Mouse (Mus musculus) limb, embryonic 10.5 days (tissue): Measurements from ENCODE around the gene Spdef. TPM values are rescaled to one million over a fixed set of nuclear protein-coding genes. Genes with fewer than 3 reads are reported as not detected.
A peak's percentile ranks its signal among the peaks of the same experiment; 100 is the strongest.

ENCODE experiments used
- DNase-seq: peaks from one replicate; pipeline ENCODE4 v3.0.0-alpha.2; 2017; ENCODE audit warnings: low spot score
- H3K27ac ChIP-seq: fragments of 300-500 bp; sonication (generic); 2 replicates; pipeline ENCODE4 v1.5.1; 2016; ENCODE audit warnings: mild to moderate bottlenecking
- H3K27me3 ChIP-seq: fragments of 300-500 bp; sonication (generic); 2 replicates; pipeline ENCODE4 v1.6.1; 2016; ENCODE audit warnings: low read depth, mild to moderate bottlenecking; ENCODE audit not compliant: poor library complexity, severe bottlenecking
- H3K36me3 ChIP-seq: fragments of 300-500 bp; sonication (generic); 2 replicates; pipeline ENCODE4 v1.6.1; 2016; ENCODE audit warnings: mild to moderate bottlenecking, moderate library complexity
- H3K4me1 ChIP-seq: fragments of 300-500 bp; sonication (generic); 2 replicates; pipeline ENCODE4 v1.6.1; 2016
- H3K4me3 ChIP-seq: fragments of 300-500 bp; sonication (generic); 2 replicates; pipeline ENCODE4 v1.5.1; 2016; ENCODE audit warnings: mild to moderate bottlenecking, moderate library complexity
- H3K9me3 ChIP-seq: fragments of 300-500 bp; sonication (generic); replicated peaks from 2 replicates; pipeline ENCODE4 v1.6.1; 2016; ENCODE audit warnings: mild to moderate bottlenecking
- WGBS: fragments of 180-500 bp; shearing (Covaris S2); methylation state at CpG from one replicate; pipeline ENCODE4 v1.1.7; 2016; 5-methylcytosine and 5-hydroxymethylcytosine counted together
- polyA plus RNA-seq: library from polyadenylated mRNA; unstranded; fragments of >200 nt; fragmentation: Nextera tagmentation; extraction: Ambion mirVana; gene quantifications from 2 replicates; pipeline ENCODE4 v1.2.1, GENCODE M21; 2016

Spdef gene
- polyA plus RNA-seq, 1 experiment from 2014 or later, result 0.26 TPM

DNA sequence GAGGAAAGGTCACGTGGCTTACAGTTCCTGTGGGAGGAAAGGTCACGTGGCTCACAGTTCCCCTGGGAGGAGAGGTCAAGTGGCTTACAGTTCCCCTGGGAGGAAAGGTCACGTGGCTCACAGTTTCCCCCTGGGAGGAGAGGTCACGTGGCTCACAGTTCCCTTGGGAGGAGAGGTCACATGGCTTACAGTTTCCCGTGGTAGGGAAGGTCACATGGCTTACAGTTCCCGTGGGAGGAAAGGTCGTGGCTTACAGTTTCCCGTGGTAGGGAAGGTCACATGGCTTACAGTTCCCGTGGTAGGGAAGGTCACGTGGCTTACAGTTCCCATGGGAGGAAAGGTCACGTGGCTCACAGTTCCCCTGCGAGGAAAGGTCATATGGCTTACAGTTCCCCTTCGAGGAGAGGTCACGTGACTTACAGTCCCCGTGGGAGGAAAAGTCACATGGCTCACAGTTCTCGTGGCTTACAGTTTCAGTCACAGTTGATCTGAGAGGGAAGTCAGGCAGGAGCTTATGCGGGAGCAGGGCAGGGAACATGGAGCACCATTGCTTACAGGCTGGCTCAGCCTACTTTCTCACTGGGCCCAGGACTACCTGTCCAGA, 29.0 kb downstream of the Spdef start:
- 88% methylated on average over 17 of the region's 17 CpGs for WGBS

DNA sequence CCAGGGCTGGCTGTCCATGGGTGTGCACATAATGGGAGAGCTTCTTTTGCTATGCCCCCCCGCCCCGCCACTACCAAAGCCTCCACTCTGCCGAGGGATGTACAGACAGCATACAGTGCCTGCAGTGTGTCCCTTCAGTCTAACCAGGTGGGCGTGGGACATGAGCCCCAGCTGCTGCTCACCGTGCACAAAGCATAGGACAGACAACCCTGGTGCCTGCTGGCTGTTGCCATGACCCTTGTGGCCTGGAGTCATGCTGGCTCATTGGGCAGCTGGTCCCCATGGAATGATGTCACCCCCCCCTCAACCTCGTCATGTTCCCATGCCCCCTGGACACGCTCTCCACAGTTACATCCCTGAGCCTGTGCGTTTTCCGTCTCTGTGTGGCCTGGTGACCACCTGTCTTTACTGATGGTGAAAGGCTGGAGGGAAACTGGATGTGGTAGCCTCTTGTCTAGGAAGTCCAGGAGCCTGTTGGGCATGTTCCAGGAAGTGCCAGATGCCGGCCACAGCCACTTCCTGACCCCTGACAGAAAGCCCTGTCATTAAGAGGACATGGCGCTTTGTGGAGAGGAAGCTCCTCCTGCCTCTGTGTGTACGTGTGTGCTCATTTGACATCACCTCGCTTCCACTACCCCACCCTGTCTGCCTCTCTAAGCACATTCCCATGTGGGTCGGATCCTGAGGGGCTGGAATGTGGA, 37.6 kb downstream of the Spdef start:
- no peak for DNase-seq
- H3K27ac ChIP-seq, result peak overlapping the region; percentile 12
- H3K36me3 ChIP-seq, result no peaks in the 10 kb centered on the region
- no peaks in the 10 kb centered on the region for H3K9me3 ChIP-seq
- 76% methylated on average over 14 of the region's 14 CpGs for WGBS
- peaks cover 35% of the 10 kb centered on the region for H3K27me3 ChIP-seq
- peaks cover 26% of the 10 kb centered on the region for H3K4me1 ChIP-seq
- H3K4me3 ChIP-seq, result no peak overlapping the region

More for the DNA sequence above, 29.0 kb downstream of the Spdef start:
- no peak overlapping the region for H3K4me3 ChIP-seq
- H3K9me3 ChIP-seq, result no peaks in the 10 kb centered on the region
- no peak for DNase-seq
- peaks cover 12% of the 10 kb centered on the region for H3K4me1 ChIP-seq
- no peak overlapping the region for H3K27ac ChIP-seq
- peaks cover 24% of the 10 kb centered on the region for H3K27me3 ChIP-seq
- H3K36me3 ChIP-seq, result no peaks in the 10 kb centered on the region

DNA sequence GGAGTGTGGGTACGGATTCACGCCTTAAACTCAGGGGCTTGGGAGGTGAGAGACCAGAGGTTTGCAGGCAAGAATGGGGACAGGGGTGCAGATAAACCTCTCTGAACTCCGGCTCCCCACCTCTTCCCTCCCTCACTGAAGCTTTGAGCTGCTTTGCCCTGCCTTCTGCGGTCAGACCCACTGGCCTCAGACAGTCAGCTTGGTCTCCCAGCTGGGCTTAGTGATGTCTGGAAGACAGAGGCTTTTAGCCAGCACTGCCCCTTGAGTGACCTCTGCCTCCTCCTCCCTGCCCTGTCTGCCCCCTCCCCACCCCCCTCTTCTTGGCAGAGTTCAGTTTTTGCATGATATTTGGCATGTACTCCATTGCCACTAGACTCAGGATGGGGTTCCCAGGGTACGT, 42.4 kb downstream of the Spdef start:
- H3K4me1 ChIP-seq, result peaks cover 40% of the 10 kb centered on the region
- 50% methylated on average over 5 of the region's 5 CpGs for WGBS
- DNase-seq, result no peak
- H3K27ac ChIP-seq, result no peak overlapping the region
- no peak overlapping the region for H3K4me3 ChIP-seq
- H3K27me3 ChIP-seq, result peaks cover 68% of the 10 kb centered on the region
- H3K9me3 ChIP-seq, result no peaks in the 10 kb centered on the region
- H3K36me3 ChIP-seq, result no peaks in the 10 kb centered on the region

DNA sequence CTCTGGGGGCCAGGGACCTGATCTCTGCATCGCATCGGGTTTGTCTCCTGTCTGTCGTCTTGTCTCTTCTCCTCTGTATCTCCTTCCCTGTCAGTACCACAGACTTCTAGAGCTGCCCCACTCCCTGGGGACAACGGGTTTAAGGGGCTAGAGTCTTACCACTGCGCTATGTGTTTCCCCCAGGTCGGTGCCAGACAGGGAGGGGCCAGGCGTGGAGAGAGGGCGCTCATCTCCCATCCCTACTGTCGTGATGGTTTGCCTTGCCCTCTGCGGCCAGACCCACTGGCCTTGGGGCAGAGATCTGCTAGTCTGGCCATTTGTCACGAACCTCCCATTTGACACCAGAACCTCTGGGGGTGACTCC, 43.2 kb downstream of the Spdef start:
- H3K36me3 ChIP-seq, result no peaks in the 10 kb centered on the region

DNA sequence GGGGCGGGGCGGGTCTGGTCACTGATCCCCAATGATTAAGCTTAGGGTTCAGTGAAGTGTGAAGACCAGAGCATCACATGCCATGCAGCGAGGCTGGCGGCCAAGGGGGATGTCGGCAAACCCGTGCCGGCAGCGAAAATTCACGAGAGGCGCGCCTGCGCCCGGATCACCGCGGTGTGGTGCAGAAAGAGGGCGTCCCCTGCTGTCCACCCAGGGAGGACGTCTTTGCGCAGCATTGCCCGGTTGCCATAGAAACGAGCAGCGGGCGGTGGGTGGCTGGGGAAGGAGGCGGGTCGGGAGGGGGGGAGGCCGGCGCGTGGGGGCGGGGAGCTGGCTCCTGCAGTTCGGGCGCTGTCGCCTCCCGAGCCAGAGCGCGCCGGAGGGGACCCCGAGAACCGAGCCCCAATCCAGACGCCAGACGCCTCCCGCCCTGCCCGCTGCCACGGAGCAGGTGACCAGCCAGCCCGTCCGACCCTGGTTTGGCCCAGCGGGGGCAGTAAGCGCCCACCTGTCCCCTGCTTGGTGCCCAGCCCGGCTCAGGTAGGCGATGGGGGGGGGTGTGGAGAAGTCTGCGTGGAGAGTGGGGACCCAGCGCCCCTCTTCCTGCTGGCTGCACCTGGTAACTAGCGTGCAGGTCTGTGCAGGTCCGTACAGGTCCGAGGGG, 43.7 kb downstream of the Spdef start:
- WGBS, result 2% methylated on average over 48 of the region's 53 CpGs

More for the DNA sequence above, 43.2 kb downstream of the Spdef start:
- Histone ChIP-seq H3K27me3 (peaks cover 68% of the 10 kb centered on the region), H3K4me1 (peaks cover 32% of the 10 kb centered on the region), H3K27ac (peak overlapping the region; percentile 59; the same call in 1 of the 2 replicates), H3K9me3 (no peaks in the 10 kb centered on the region), H3K4me3 (peak overlapping the region; percentile 60)
- no peak for DNase-seq
- 3% methylated on average over 11 of the region's 11 CpGs for WGBS

DNA sequence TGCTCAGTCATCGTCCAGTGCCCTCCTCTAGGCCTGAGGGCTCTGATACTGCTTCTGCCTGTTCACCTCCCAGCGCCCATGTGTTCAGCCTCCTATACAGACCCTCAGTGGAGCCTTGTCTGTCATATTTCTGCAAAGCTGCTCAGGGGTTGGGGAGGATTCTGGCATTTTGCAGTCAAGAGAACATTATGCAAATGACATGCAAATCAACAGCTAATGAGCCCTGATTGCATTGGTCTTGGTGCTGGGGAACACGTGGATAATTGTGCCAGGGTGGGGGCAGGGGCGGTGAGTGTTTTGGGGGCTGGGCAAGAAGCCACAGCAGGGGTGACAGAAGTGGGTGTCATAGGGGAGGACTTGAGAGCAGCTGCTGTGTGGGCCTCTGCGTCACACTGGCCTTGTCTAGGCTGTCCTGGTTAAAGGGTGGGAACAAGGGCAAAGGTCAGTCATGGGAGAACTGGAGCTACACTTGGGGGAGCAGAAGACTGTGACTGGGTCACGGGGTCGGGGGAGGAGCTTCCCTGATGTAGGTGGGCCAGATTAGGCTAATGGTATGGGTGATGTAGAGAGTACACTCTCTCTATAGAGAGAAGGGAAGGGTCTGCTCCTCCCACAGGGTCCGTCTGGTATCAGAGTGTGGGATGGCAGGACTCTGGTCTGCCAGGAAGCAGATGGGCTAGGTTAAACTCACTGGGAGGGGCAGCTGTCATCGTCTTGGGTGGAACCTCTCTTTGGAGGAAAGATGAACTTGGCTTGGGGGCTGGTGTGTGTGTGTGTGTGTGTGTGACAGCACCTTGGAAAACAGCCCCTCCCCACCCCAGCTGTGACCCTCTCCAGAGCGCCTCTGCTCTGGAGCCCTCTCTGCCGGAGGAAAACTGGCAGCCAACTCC, 49.6 kb downstream of the Spdef start:
- peaks cover 14% of the 10 kb centered on the region for H3K27me3 ChIP-seq
- no peak for DNase-seq
- H3K4me3 ChIP-seq, result no peak overlapping the region
- peaks cover 16% of the 10 kb centered on the region for H3K4me1 ChIP-seq
- whole genome bisulfite sequencing, result 38% methylated on average over 11 of the region's 11 CpGs
- H3K36me3 ChIP-seq, result no peaks in the 10 kb centered on the region
- no peak overlapping the region for H3K27ac ChIP-seq
- H3K9me3 ChIP-seq, result no peaks in the 10 kb centered on the region

More for the DNA sequence above, 43.7 kb downstream of the Spdef start:
- Histone ChIP-seq H3K9me3 (no peaks in the 10 kb centered on the region), H3K36me3 (no peaks in the 10 kb centered on the region), H3K4me3 (peak overlapping the region; percentile 60), H3K27ac (peak overlapping the region; percentile 59; the same call in 1 of the 2 replicates), H3K4me1 (peaks cover 30% of the 10 kb centered on the region), H3K27me3 (peaks cover 68% of the 10 kb centered on the region)
- DNase-seq, result peak; percentile 82

DNA sequence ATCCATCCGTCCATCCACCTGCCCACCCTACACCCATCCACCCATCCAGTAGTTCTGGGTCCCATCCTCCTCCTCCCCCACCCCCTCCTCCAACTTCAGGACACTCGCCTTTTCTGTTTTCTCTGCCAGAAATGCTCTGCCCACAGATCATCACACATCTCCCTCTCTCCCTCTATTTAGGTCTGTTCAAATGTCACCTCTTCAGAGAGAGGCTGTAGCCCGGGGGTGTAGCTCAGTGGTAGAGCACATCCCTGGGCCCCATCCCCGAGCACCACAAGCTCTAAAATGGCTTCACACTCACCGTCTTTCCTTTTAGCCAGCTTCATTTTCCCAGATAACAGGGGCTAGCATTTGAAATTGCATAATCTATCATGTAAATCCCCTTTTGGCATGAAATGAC, 51.0 kb downstream of the Spdef start:
- Histone ChIP-seq H3K4me3 (no peak overlapping the region), H3K27me3 (no peaks in the 10 kb centered on the region), H3K9me3 (no peaks in the 10 kb centered on the region), H3K27ac (no peak overlapping the region), H3K36me3 (no peaks in the 10 kb centered on the region), H3K4me1 (peaks cover 16% of the 10 kb centered on the region)
- WGBS, result 87% methylated on average over 5 of the region's 5 CpGs
- DNase-seq, result no peak

DNA sequence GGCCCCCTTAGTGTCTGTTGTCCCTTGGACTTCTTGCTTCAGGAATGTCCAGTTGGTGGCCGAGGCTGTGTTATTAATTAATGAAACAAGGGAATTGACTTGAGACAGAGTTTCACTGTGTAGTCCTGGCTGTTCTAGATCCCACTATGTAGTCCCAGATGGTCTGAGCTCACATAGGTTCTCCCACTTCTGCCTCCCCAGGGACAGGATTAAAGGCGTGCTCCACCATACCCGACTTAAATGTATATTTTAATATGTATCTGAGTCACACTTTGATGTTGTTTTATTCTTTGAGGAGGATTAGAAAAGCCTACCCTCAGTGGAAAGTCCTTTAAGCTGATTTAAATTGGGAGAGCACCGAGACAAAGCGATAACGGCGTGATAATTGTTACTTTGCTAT, 52.5 kb downstream of the Spdef start:
- WGBS, result 70% methylated on average over 7 of the region's 7 CpGs
- DNase-seq, result no peak
- Histone ChIP-seq H3K4me1 (peaks cover 16% of the 10 kb centered on the region), H3K27ac (no peak overlapping the region), H3K27me3 (no peaks in the 10 kb centered on the region), H3K4me3 (no peak overlapping the region), H3K36me3 (no peaks in the 10 kb centered on the region), H3K9me3 (no peaks in the 10 kb centered on the region)

DNA sequence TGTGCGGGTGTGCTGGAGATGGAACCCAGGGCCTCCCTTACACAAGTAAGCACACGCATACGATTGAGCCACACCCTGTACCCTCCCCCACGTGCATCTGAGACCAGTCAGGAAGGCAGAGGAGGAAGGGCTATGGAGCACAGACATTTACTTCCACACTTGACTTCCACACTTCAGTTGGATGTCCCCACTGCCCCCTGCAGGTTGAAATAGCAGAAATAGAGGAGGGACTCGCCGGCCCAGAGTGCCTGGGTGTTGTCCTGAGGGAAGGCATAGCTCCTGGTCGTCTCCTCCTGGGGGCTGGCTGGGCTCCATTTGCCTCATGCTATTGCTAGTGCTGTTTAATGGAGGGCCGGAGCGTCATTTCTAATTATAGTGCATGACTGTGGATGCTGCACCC, 53.3 kb downstream of the Spdef start:
- Histone ChIP-seq H3K27ac (no peak overlapping the region), H3K27me3 (no peaks in the 10 kb centered on the region), H3K4me1 (peaks cover 16% of the 10 kb centered on the region), H3K9me3 (no peaks in the 10 kb centered on the region), H3K4me3 (no peak overlapping the region), H3K36me3 (no peaks in the 10 kb centered on the region)
- no peak for DNase-seq
- 66% methylated on average over 9 of the region's 9 CpGs for WGBS

DNA sequence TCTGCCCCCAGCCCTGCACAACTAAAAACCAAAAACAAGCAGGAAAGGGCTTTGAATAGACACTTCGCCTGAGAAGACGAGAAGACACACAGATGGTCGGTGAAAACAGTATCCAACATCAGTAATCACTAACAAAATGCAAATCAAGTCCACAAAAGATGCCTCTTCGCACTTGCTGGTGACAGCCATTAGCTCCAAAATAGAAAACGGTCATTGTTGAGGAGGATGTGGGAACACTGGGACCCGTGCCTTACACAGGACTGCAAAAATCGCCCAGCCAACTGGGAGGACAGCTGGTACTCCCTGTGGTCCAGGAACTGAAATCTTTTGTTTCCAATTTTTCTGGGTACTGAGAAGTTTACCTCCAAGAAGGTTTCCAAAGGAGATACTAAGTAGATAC, 54.8 kb downstream of the Spdef start:
- Histone ChIP-seq H3K4me3 (no peak overlapping the region), H3K9me3 (no peaks in the 10 kb centered on the region), H3K27me3 (no peaks in the 10 kb centered on the region), H3K27ac (no peak overlapping the region), H3K36me3 (no peaks in the 10 kb centered on the region), H3K4me1 (peaks cover 7% of the 10 kb centered on the region)
- DNase-seq, result no peak
- 92% methylated on average over 7 of the region's 7 CpGs for WGBS

DNA sequence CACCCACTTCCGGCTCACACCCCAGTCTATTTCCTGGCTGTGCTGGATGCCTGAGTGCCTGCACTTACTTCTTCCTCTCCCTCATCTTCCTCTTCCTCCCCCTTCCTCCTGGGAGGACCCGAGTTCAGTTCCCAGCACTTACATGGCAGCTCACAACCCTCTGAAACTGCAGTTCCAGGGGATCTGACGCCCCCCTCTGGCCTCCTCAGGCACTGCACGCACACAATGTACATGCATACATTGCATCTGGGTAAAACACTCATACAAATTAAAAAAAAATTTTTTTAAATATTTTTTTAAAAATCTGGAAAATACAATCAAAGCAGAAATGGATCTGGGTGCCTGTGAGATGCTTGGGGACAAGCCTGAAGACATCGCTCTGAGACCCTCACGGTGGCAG, 57.0 kb downstream of the Spdef start:
- H3K27ac ChIP-seq, result no peak overlapping the region
- H3K4me1 ChIP-seq, result peaks cover 6% of the 10 kb centered on the region
- H3K9me3 ChIP-seq, result no peaks in the 10 kb centered on the region
- H3K27me3 ChIP-seq, result no peaks in the 10 kb centered on the region
- no peak overlapping the region for H3K4me3 ChIP-seq
- no peak for DNase-seq
- WGBS, result 85% methylated on average over 6 of the region's 6 CpGs
- H3K36me3 ChIP-seq, result no peaks in the 10 kb centered on the region
